Mouse (Mus musculus) small intestine, adult 2 months (tissue): ENCODE measurements around the gene Rbm7.

ENCODE experiments used
- CTCF ChIP-seq: fragments of 200-500 bp; IDR thresholded peaks from 2 replicates; pipeline ENCODE4 v1.5.1; 2012; ENCODE audit warnings: low read depth, mild to moderate bottlenecking, control low read depth, inconsistent platforms, low read length, moderate library complexity, mixed read lengths; ENCODE audit not compliant: insufficient replicate concordance, insufficient read length; ENCODE audit errors: extremely low read depth
- POLR2A ChIP-seq: fragments of 200-500 bp; IDR thresholded peaks from 2 replicates; pipeline ENCODE4 v1.6.1; 2012; ENCODE audit warnings: low read depth, mild to moderate bottlenecking, control low read depth, inconsistent platforms, low read length, moderate library complexity

GRCm38 (mm10) chr9:48536414-48536813 is 41.3 kb upstream of the Rbm7 start:
- TF ChIP-seq CTCF (no peak), POLR2A (no peak)
